Mouse (Mus musculus) thymus, adult 18-20 months (tissue): Measurements from ENCODE around the gene Fhit.

ENCODE experiments used
- DNase-seq, 2 experiments: peaks; one replicate each; pipeline ENCODE4 v3.0.0; 2022; ENCODE audit warnings: mixed read lengths in 2 of 2

Gene Fhit

DNA sequence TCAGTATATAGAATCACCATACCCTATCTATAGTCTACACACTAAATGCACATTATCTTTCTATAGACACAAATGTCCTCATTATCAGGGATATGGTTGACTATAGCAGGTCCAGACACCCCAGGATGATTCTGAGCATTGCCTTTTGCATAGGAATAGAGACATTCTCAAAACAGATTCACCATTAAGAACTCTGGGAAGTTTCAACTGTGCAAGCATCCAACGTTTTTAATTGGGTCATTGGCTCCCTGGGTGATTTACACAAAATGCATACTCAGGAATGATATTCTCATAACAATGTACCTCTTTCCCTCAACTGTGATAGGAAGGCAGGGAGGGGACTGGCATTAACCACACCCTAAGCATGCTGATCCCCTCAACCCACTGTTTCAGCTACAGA, 1503.4 kb downstream of the Fhit start:
- DNase-seq, result no peak

- no peak for DNase-seq
Measured at GRCm38 (mm10) chr14:9651417-9651816, 1510.4 kb downstream of the Fhit start.

- no peak for DNase-seq
Measured at GRCm38 (mm10) chr14:9648416-9648815, 1513.4 kb downstream of the Fhit start.

GRCm38 (mm10) chr14:9646233-9646632, 1515.6 kb downstream of the Fhit start:
- DNase-seq, result no peak

DNA sequence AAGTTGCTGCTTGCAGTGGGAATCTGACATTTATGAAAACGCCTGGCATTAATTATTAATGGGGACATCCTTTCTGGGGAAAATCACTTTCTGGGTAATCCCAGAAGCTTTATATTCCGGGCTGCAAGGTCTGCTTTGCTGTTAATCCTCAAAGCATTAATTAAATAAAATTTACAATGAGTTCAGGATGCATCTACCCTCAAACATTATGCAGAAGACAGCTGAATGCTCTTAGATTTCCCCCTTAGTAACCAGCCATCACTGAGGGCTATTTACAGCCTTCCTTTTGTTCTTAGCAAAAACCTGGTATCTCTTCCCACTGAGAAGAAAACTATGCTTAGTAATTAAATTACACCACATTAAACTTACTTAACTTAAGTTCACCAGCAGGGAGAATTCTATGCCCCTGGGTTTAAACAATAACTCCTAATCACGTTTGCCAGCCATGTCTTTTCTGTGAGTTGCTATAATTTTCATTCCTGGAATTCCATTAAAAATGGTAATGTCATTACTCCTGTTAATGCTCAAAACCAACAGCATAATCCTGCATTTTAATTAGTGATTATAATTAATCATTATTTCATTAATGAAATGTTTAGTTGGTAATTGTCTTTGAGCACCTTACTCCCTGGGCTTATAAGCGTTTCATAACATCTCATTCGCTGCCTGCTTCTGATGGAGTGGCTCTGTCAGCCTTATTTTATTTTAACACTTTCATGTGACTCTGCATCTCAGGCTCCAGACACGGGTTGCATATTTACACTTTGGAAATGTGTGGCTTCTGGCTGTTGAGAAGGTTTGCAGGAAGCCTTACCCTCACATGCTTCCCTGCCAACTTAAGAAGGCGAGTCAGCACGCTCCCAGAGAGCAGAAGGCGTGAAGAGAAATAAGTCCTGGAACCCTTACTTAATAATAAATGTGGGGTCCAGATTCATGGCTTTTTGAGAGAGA, 1517.3 kb downstream of the Fhit start:
- no peak for DNase-seq

GRCm38 (mm10) chr14:9643700-9644099, 1518.1 kb downstream of the Fhit start:
- no peak for DNase-seq

DNA sequence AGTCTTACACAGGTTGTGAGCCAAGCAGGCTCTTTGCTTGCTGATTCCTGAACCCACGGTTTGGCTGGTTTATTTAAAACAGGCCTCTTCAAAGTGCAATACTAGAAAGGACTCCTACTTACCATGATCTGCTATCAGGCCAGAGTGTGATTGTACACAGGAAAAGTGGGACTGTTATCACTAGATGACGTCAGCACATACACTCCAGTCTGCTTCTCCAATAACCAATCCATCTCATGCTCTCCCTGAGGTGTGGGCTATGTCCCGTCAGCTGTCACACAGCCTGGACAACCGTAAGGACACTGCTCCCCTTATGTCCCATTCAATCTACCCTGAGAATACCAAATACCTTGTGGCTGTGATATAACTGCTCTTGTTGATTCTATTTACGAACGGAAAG, 1519.2 kb downstream of the Fhit start:
- DNase-seq, result no peak

DNA sequence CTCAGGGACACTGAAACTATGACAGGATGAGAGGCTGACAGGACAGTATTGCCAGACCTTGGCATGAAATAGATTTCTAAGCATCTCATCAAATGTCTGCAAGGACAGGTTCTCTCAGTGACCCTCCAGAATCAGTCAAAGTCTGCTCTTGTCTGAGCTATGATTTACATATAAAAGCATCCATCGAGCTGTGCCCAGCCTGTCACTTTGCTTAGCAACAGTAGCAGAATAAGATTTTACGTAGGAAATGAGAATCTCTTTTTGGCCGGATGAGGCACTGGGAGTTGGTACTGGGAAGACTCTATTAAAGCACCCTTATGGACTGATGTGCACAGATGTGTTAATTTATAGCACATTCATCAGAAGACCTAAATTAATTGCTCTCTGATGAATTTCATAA, 1519.8 kb downstream of the Fhit start:
- no peak for DNase-seq

- no peak for DNase-seq
Measured at GRCm38 (mm10) chr14:9634247-9634991, 1527.4 kb downstream of the Fhit start.

DNA sequence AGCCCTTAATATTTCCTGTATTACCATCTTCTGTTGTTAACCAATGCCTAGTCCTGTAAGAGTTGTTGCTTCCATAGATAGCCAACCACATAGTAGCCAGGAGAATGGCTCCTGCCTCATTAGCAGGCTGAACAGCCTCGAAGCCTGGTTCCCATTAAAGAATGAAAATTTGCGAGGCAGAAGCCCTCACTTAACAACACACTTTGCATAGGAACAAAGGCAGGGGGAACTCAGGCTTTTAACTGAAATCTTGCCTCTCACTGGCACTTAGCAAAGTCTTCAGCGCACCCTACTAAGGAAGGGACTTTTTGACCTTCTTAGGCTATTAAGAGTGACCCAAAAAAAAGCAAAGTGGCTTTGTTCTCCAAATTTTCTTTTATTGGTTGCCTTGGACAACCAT, 1529.3 kb downstream of the Fhit start:
- no peak for DNase-seq

DNA sequence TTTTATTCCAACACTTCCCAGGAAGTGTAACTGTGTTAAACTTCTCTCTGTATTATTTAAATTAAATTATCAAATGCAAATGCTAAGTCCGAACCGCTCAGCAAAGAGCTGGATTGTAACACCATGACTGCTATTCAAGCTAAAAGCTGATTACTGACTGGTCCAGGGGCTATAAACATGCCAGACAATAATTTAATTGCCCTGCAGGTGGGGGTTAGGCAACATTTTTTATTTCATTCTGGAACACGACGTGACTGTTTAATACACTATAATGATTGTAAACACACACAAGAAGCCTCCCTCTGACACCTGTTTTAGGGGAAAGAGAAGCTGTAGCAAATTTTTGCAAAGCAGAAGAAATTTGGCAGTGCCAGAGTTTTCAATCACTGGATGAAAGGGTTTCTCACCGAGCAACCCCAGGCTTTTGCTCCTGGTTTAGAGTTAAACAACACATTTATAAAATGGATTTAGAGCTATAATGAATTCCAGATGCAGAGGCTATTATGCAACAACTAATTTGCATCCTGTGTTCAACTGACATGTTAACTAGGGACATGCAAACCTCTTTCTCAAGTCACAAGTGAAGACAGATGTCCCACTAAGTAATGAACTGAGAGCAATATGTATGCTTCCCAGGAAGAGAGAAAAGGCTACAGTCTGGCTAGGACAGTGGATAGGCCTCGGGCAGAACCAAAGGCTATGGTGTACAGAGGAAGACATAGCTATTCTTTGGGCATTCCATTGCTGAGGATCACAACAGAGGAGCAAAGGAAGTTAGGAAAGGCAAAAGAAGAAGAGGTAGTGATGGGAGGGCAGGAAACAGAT, 1538.4 kb downstream of the Fhit start:
- DNase-seq, result no peak

GRCm38 (mm10) chr14:9620902-9621540, 1540.8 kb downstream of the Fhit start:
- DNase-seq, result no peak

DNA sequence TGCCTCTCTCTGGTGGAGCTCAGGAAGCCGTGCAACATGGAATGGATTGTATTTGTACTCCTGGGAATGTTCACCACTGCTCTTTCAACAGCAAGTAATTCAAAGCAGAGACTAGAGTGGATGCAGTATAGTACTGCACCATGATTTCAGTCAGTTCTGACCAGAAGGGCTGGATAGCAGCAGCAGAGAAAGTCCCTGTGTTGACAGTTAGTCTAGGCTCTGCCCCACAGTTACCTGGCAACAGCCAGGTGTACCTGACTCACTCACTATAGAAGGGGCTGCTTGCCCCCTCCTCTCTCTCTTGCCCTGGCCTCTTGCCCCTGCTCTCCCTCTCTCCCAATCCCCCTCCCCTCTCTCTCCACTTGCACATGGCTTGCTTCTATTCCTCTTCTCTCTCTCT, 1542.0 kb downstream of the Fhit start:
- no peak for DNase-seq

GRCm38 (mm10) chr14:9613126-9613525, 1548.7 kb downstream of the Fhit start:
- no peak for DNase-seq

- DNase-seq, result no peak
Measured at GRCm38 (mm10) chr14:9609120-9609519, 1552.7 kb downstream of the Fhit start.

- no peak for DNase-seq
Measured at GRCm38 (mm10) chr14:9606584-9607377, 1555.1 kb downstream of the Fhit start.

- no peak for DNase-seq
Measured at GRCm38 (mm10) chr14:9600271-9600670, 1561.6 kb downstream of the Fhit start.

DNA sequence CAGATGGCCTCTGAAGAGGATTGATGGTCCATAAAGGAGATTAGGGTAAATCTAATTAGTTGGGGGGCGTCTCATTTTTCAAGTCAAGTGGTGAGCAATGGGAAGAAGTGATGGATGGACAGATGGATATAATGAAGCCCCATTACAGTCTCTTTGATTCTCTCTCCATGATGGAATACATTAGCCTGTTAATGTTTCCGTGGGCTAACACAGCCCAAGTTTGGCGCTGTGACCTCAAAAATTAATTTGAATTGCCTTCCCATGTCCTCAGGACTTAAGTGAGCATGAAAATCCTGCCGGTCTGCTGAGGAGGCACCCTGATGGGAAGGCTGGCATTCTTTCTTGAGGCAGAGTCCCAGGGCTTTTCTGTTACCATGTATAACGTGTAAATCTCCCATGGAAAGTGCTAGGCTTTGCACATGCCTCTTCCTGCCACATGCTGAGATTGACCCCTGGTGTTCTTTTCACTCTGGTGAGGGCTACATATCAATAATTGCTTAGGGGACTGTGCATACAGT, 1564.3 kb downstream of the Fhit start:
- no peak for DNase-seq

DNA sequence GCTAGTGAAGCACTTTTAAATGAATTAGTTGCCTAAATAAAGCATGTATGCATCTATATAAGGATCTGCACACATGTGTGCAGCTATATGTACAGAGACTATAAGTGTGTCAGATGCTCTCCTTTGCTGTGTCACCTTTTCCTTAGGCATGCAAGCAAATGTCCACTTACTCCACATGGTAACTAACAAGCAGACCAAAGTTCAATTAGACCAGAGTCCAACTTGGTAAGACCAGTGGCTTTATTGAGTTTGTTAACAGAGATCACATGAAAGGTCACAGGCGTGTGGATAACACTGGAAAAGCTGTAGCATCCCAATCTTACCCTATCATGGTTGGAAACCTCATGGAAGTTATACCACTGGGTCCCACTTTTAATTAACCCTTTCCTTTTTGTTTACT, 1572.7 kb downstream of the Fhit start:
- DNase-seq, result no peak

- no peak for DNase-seq
Measured at GRCm38 (mm10) chr14:9587900-9588299, 1573.9 kb downstream of the Fhit start.
